Mouse (Mus musculus): ENCODE measurements at regions not wholly inside any gene's neighbourhood (a gene's known extent, or its start where the extent isn't known, plus 50 kb on each side); places are given as distances from the start of the nearest gene placed in this dataset.

GRCm38 (mm10) chr6:143494341-143494740 lies 327.3 kb downstream of the Etnk1 start:
- no peak overlapping the region for H3K4me2 ChIP-seq (replicated peaks; ENCODE audit: low read depth, low read length)

GRCm38 (mm10) chr6:143494886-143495285 lies 327.9 kb downstream of the Etnk1 start:
- 57% methylated on average over 7 of the region's 7 CpGs for WGBS
- ATAC-seq (ENCODE audit: low FRiP score), result no peak
- Histone ChIP-seq H3K4me3 (ENCODE audit: low read depth, low read length) (no peak overlapping the region), H3K27ac (ENCODE audit: low read depth, low read length) (no peak overlapping the region), H3K4me1 (replicated peaks; ENCODE audit: control insufficient read depth, insufficient read depth, low read length) (no peaks in the 10 kb centered on the region), H3K27me3 (ENCODE audit: control insufficient read depth, insufficient read depth, low read length) (no peaks in the 10 kb centered on the region), H3K4me2 (replicated peaks; ENCODE audit: low read depth, low read length) (no peak overlapping the region), H3K9me3 (ENCODE audit: control insufficient read depth, low read length) (no peaks in the 10 kb centered on the region), H3K9ac (ENCODE audit: low read depth, low read length) (no peak overlapping the region), H3K36me3 (ENCODE audit: control insufficient read depth, insufficient read depth, low read length) (no peaks in the 10 kb centered on the region)
- no peak for DNase-seq (ENCODE audit: low spot score)

More at GRCm38 (mm10) chr6:143494341-143494740, 327.3 kb downstream of the Etnk1 start:
- no peak overlapping the region for H3K27ac ChIP-seq (ENCODE audit: low read depth, low read length)
- H3K4me3 ChIP-seq (ENCODE audit: low read depth, low read length), result no peak overlapping the region
- ATAC-seq (ENCODE audit: low FRiP score) (no peak), DNase-seq (ENCODE audit: low spot score) (no peak)
- H3K4me1 ChIP-seq (replicated peaks; ENCODE audit: control insufficient read depth, insufficient read depth, low read length), result no peaks in the 10 kb centered on the region
- H3K9ac ChIP-seq (ENCODE audit: low read depth, low read length), result no peak overlapping the region
- no peaks in the 10 kb centered on the region for H3K9me3 ChIP-seq (ENCODE audit: control insufficient read depth, low read length)
- no peaks in the 10 kb centered on the region for H3K36me3 ChIP-seq (ENCODE audit: control insufficient read depth, insufficient read depth, low read length)
- 88% methylated on average over 11 of the region's 11 CpGs for WGBS
- H3K27me3 ChIP-seq (ENCODE audit: control insufficient read depth, insufficient read depth, low read length), result no peaks in the 10 kb centered on the region

GRCm38 (mm10) chr6:143498764-143499163 lies 331.7 kb downstream of the Etnk1 start:
- no peak overlapping the region for H3K27ac ChIP-seq (ENCODE audit: low read depth, low read length)
- WGBS, result 85% methylated on average over 14 of the region's 14 CpGs
- no peaks in the 10 kb centered on the region for H3K27me3 ChIP-seq (ENCODE audit: control insufficient read depth, insufficient read depth, low read length)
- no peaks in the 10 kb centered on the region for H3K9me3 ChIP-seq (ENCODE audit: control insufficient read depth, low read length)
- DNase-seq (ENCODE audit: low spot score) (no peak), ATAC-seq (ENCODE audit: low FRiP score) (no peak)
- H3K9ac ChIP-seq (ENCODE audit: low read depth, low read length), result no peak overlapping the region
- no peaks in the 10 kb centered on the region for H3K4me1 ChIP-seq (replicated peaks; ENCODE audit: control insufficient read depth, insufficient read depth, low read length)
- no peaks in the 10 kb centered on the region for H3K36me3 ChIP-seq (ENCODE audit: control insufficient read depth, insufficient read depth, low read length)
- H3K4me3 ChIP-seq (ENCODE audit: low read depth, low read length), result no peak overlapping the region
- no peak overlapping the region for H3K4me2 ChIP-seq (replicated peaks; ENCODE audit: low read depth, low read length)

GRCm38 (mm10) chr6:143499259-143500043 lies 332.4 kb downstream of the Etnk1 start:
- no peak overlapping the region for H3K4me3 ChIP-seq (ENCODE audit: low read depth, low read length)
- WGBS, result 76% methylated on average over 19 of the region's 19 CpGs
- no peak for DNase-seq (ENCODE audit: low spot score)

GRCm38 (mm10) chr6:143502803-143503202 lies 335.8 kb downstream of the Etnk1 start:
- no peak overlapping the region for H3K9ac ChIP-seq (ENCODE audit: low read depth, low read length)
- DNase-seq (ENCODE audit: low spot score) (no peak), ATAC-seq (ENCODE audit: low FRiP score) (no peak)
- no peak overlapping the region for H3K4me3 ChIP-seq (ENCODE audit: low read depth, low read length)
- no peaks in the 10 kb centered on the region for H3K4me1 ChIP-seq (replicated peaks; ENCODE audit: control insufficient read depth, insufficient read depth, low read length)
- 81% methylated on average over 8 of the region's 8 CpGs for WGBS
- no peak overlapping the region for H3K4me2 ChIP-seq (replicated peaks; ENCODE audit: low read depth, low read length)
- H3K9me3 ChIP-seq (ENCODE audit: control insufficient read depth, low read length), result no peaks in the 10 kb centered on the region
- H3K36me3 ChIP-seq (ENCODE audit: control insufficient read depth, insufficient read depth, low read length), result no peaks in the 10 kb centered on the region
- H3K27me3 ChIP-seq (ENCODE audit: control insufficient read depth, insufficient read depth, low read length), result no peaks in the 10 kb centered on the region
- no peak overlapping the region for H3K27ac ChIP-seq (ENCODE audit: low read depth, low read length)

More at GRCm38 (mm10) chr6:143499259-143500043, 332.4 kb downstream of the Etnk1 start:
- ATAC-seq (ENCODE audit: low FRiP score), result no peak
- H3K27me3 ChIP-seq (ENCODE audit: control insufficient read depth, insufficient read depth, low read length), result no peaks in the 10 kb centered on the region
- no peak overlapping the region for H3K27ac ChIP-seq (ENCODE audit: low read depth, low read length)
- no peaks in the 10 kb centered on the region for H3K4me1 ChIP-seq (replicated peaks; ENCODE audit: control insufficient read depth, insufficient read depth, low read length)
- no peak overlapping the region for H3K4me2 ChIP-seq (replicated peaks; ENCODE audit: low read depth, low read length)
- no peak overlapping the region for H3K9ac ChIP-seq (ENCODE audit: low read depth, low read length)
- no peaks in the 10 kb centered on the region for H3K36me3 ChIP-seq (ENCODE audit: control insufficient read depth, insufficient read depth, low read length)
- no peaks in the 10 kb centered on the region for H3K9me3 ChIP-seq (ENCODE audit: control insufficient read depth, low read length)

GRCm38 (mm10) chr6:143503953-143504352 lies 336.9 kb downstream of the Etnk1 start:
- DNase-seq (ENCODE audit: low spot score), result no peak
- Histone ChIP-seq H3K9me3 (ENCODE audit: control insufficient read depth, low read length) (no peaks in the 10 kb centered on the region), H3K4me1 (replicated peaks; ENCODE audit: control insufficient read depth, insufficient read depth, low read length) (no peaks in the 10 kb centered on the region), H3K4me2 (replicated peaks; ENCODE audit: low read depth, low read length) (no peak overlapping the region), H3K27me3 (ENCODE audit: control insufficient read depth, insufficient read depth, low read length) (no peaks in the 10 kb centered on the region), H3K9ac (ENCODE audit: low read depth, low read length) (no peak overlapping the region), H3K27ac (ENCODE audit: low read depth, low read length) (no peak overlapping the region), H3K4me3 (ENCODE audit: low read depth, low read length) (no peak overlapping the region), H3K36me3 (ENCODE audit: control insufficient read depth, insufficient read depth, low read length) (no peaks in the 10 kb centered on the region)
- no peak for ATAC-seq (ENCODE audit: low FRiP score)
- WGBS, result 92% methylated on average over 4 of the region's 4 CpGs

GRCm38 (mm10) chr6:143513459-143513858 lies 346.4 kb downstream of the Etnk1 start:
- no peak overlapping the region for H3K4me3 ChIP-seq (ENCODE audit: low read depth, low read length)
- H3K9me3 ChIP-seq (ENCODE audit: control insufficient read depth, low read length), result no peaks in the 10 kb centered on the region
- H3K27me3 ChIP-seq (ENCODE audit: control insufficient read depth, insufficient read depth, low read length), result no peaks in the 10 kb centered on the region
- H3K9ac ChIP-seq (ENCODE audit: low read depth, low read length), result no peak overlapping the region
- 92% methylated on average over 5 of the region's 5 CpGs for WGBS
- ATAC-seq (ENCODE audit: low FRiP score) (no peak), DNase-seq (ENCODE audit: low spot score) (no peak)
- no peak overlapping the region for H3K27ac ChIP-seq (ENCODE audit: low read depth, low read length)
- H3K4me2 ChIP-seq (replicated peaks; ENCODE audit: low read depth, low read length), result no peak overlapping the region
- H3K4me1 ChIP-seq (replicated peaks; ENCODE audit: control insufficient read depth, insufficient read depth, low read length), result no peaks in the 10 kb centered on the region
- no peaks in the 10 kb centered on the region for H3K36me3 ChIP-seq (ENCODE audit: control insufficient read depth, insufficient read depth, low read length)

GRCm38 (mm10) chr6:143515137-143515536 lies 348.1 kb downstream of the Etnk1 start:
- Histone ChIP-seq H3K9ac (ENCODE audit: low read depth, low read length) (no peak overlapping the region), H3K4me2 (replicated peaks; ENCODE audit: low read depth, low read length) (no peak overlapping the region), H3K4me3 (ENCODE audit: low read depth, low read length) (no peak overlapping the region), H3K4me1 (replicated peaks; ENCODE audit: control insufficient read depth, insufficient read depth, low read length) (no peaks in the 10 kb centered on the region), H3K27ac (ENCODE audit: low read depth, low read length) (no peak overlapping the region), H3K27me3 (ENCODE audit: control insufficient read depth, insufficient read depth, low read length) (no peaks in the 10 kb centered on the region), H3K9me3 (ENCODE audit: control insufficient read depth, low read length) (no peaks in the 10 kb centered on the region), H3K36me3 (ENCODE audit: control insufficient read depth, insufficient read depth, low read length) (no peaks in the 10 kb centered on the region)
- ATAC-seq (ENCODE audit: low FRiP score) (no peak), DNase-seq (ENCODE audit: low spot score) (no peak)
- 92% methylated on average over 12 of the region's 12 CpGs for WGBS

- no peaks in the 10 kb centered on the region for H3K27me3 ChIP-seq (ENCODE audit: control insufficient read depth, insufficient read depth, low read length)
- DNase-seq (ENCODE audit: low spot score), result no peak
- no peaks in the 10 kb centered on the region for H3K9me3 ChIP-seq (ENCODE audit: control insufficient read depth, low read length)
- ATAC-seq (ENCODE audit: low FRiP score), result no peak
- H3K4me3 ChIP-seq (ENCODE audit: low read depth, low read length), result no peak overlapping the region
- H3K4me1 ChIP-seq (replicated peaks; ENCODE audit: control insufficient read depth, insufficient read depth, low read length), result no peaks in the 10 kb centered on the region
- H3K9ac ChIP-seq (ENCODE audit: low read depth, low read length), result no peak overlapping the region
- H3K4me2 ChIP-seq (replicated peaks; ENCODE audit: low read depth, low read length), result no peak overlapping the region
- H3K27ac ChIP-seq (ENCODE audit: low read depth, low read length), result no peak overlapping the region
- 82% methylated on average over 1 of the region's 1 CpGs for WGBS
- no peaks in the 10 kb centered on the region for H3K36me3 ChIP-seq (ENCODE audit: control insufficient read depth, insufficient read depth, low read length)
These were observed 349.7 kb downstream of the Etnk1 start for GRCm38 (mm10) chr6:143516746-143517145.
